Mouse (Mus musculus): ENCODE data around the gene Prr22.

DNA sequence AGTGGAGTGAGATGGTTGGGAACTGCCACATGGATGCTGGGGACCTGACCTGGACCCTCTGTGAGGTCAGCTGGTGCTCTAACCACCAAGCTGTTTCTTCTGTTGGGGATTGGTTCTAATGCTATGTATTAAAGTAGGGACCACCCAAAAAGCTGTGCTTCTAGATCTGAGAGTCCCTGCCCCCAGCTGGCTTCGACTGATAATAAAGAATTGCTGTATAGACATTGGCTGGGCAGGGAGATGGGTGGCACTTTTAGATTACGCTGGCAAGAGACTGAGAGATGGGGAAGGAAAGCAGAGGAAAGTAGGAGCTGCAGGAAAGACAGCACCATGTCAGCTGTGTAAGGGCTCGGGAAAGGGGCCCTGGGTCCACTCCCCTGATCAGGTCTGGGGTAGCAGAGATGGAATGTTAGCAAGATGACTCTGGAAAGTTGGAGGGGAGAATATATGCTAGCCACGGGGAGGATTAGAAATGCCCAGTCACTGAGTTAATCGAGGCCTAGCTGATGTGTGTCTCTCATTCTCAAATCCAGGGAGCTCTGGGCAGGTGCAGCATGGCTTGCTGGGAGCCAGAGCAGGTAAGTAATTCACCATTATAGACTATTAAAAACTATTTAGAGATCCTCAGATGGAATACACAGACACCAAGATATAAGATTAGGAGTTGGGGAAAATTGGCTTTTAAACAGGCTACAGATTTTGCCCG, 23.7 kb downstream of the Prr22 start:
- TF ChIP-seq CTCF (IDR thresholded peaks at IDR 0.05; ENCODE audit: borderline replicate concordance, control insufficient read depth, extremely low read depth, insufficient read depth, low read length, poor library complexity) (no peak), POLR2A (IDR thresholded peaks at IDR 0.05; ENCODE audit: control insufficient read depth, extremely low read depth, insufficient read depth, low read length, poor library complexity) (no peak)
